Comparison of ENCODE assay signal across 15 mouse cellular contexts in genomic region chr1:59317397-59317796, GRCm38 (mm10).
DNase-seq lines count a peak whose midpoint lies in the region; ATAC-seq and TF ChIP-seq lines count a peak whose summit lies in the region.
"Had no signal": no experiment of that assay in that cellular context is flagged by ENCODE, and none has a peak within 500 bp of the region (broad histone marks: within the 10 kb centered on the region; RNA-seq: fewer than 3 reads in every experiment).

No protein-coding gene starts in this region.

- peak overlapping the region; percentile 43 for H3K27ac ChIP-seq in bone marrow macrophage, adult 2 months (ENCODE audit: insufficient read depth, low read depth, low read length)
- no peak overlapping the region for H3K27ac ChIP-seq in intestine, embryonic 15.5 days
- H3K27ac ChIP-seq in small intestine, adult 2 months (ENCODE audit: insufficient read depth, low read depth, low read length), result peak overlapping the region; percentile 57; the same call in 1 of the 2 replicates
- H3K27ac ChIP-seq: embryonic facial prominence, embryonic 15.5 days; heart, embryonic 13.5 days; hindbrain, embryonic 13.5 days had no signal

- no peaks in the 10 kb centered on the region for H3K9me3 ChIP-seq in intestine, embryonic 15.5 days
- H3K9me3 ChIP-seq: embryonic facial prominence, embryonic 15.5 days; forebrain, embryonic 10.5 days; heart, embryonic 13.5 days; hindbrain, embryonic 13.5 days had no signal

- no peak overlapping the region for H3K4me3 ChIP-seq in bone marrow macrophage, adult 2 months (ENCODE audit: insufficient read depth, low read length)
- no peak overlapping the region for H3K4me3 ChIP-seq in intestine, embryonic 15.5 days (replicated peaks)
- H3K4me3 ChIP-seq in small intestine, adult 2 months (ENCODE audit: low read depth, low read length), result no peak overlapping the region
- H3K4me3 ChIP-seq: embryonic facial prominence, embryonic 15.5 days; erythroblast, embryonic 14.5 days; forebrain, embryonic 10.5 days; heart, embryonic 13.5 days; hindbrain, embryonic 13.5 days had no signal

- H3K4me2 ChIP-seq in intestine, embryonic 15.5 days (replicated peaks), result no peak overlapping the region
- H3K4me2 ChIP-seq: heart, embryonic 13.5 days had no signal

- H3K36me3 ChIP-seq in intestine, embryonic 15.5 days, result no peaks in the 10 kb centered on the region
- H3K36me3 ChIP-seq in small intestine, adult 2 months (ENCODE audit: control insufficient read depth, insufficient read depth, low read length), result no peaks in the 10 kb centered on the region
- H3K36me3 ChIP-seq: embryonic facial prominence, embryonic 15.5 days; forebrain, embryonic 10.5 days; heart, embryonic 13.5 days; hindbrain, embryonic 13.5 days had no signal

- peak; percentile 36 for DNase-seq in kidney, adult 8-10 months
- no peak for DNase-seq in kidney, postnatal 14 days
- no peak for DNase-seq in left cerebral cortex, postnatal 10 days (ENCODE audit: extremely low spot score in 1 of 2, low spot score in 2 of 2)
- DNase-seq: adrenal gland, adult 2 months; adrenal gland, postnatal 25 days; gastrocnemius, postnatal 36 days; heart, postnatal 4 days had no signal

- no peak overlapping the region for H3K9ac ChIP-seq in intestine, embryonic 15.5 days
- H3K9ac ChIP-seq: embryonic facial prominence, embryonic 15.5 days; heart, embryonic 13.5 days; hindbrain, embryonic 13.5 days had no signal

- 70% methylated on average over 1 of the region's 1 CpGs for WGBS in intestine, embryonic 15.5 days
- 24% methylated on average over 1 of the region's 1 CpGs for WGBS in small intestine, adult 2 months

- H3K27me3 ChIP-seq in intestine, embryonic 15.5 days (replicated peaks), result no peaks in the 10 kb centered on the region
- H3K27me3 ChIP-seq in small intestine, adult 2 months (ENCODE audit: control insufficient read depth, insufficient read depth, low read length), result no peaks in the 10 kb centered on the region
- H3K27me3 ChIP-seq: embryonic facial prominence, embryonic 15.5 days had no signal

- no peak for TF ChIP-seq CTCF in bone marrow macrophage, adult 2 months (IDR thresholded peaks at IDR 0.05; ENCODE audit: low read depth, low read length)
- no peak for TF ChIP-seq CTCF in small intestine, adult 2 months (IDR thresholded peaks at IDR 0.05; ENCODE audit: extremely low read depth, insufficient read length, insufficient replicate concordance, low read depth, low read length)

- peak; percentile 80 for ATAC-seq in intestine, embryonic 15.5 days

- TF ChIP-seq POLR2A in bone marrow macrophage, adult 2 months (IDR thresholded peaks at IDR 0.05; ENCODE audit: borderline replicate concordance, low read depth, low read length), result no peak
- no peak; the same call in 1 of the 2 replicates for TF ChIP-seq POLR2A in small intestine, adult 2 months (IDR thresholded peaks at IDR 0.05; ENCODE audit: low read depth, low read length)

- peaks cover 33% of the 10 kb centered on the region for H3K4me1 ChIP-seq in bone marrow macrophage, adult 2 months (ENCODE audit: control insufficient read depth, insufficient read depth, low read length)
- peaks cover 19% of the 10 kb centered on the region for H3K4me1 ChIP-seq in intestine, embryonic 15.5 days (replicated peaks)
- H3K4me1 ChIP-seq in small intestine, adult 2 months (ENCODE audit: control insufficient read depth, insufficient read depth, insufficient read length, low read length), result peaks cover 23% of the 10 kb centered on the region

- intact Hi-C loops in left cerebral cortex, postnatal 10 days (cut with DNase I), result loop anchor here (2.0 to 10.0 kb wide), 3 partner anchors 155 to 305 kb away; no protein-coding TSS in a partner anchor

Comparison
In these comparisons a context has a peak if more than half of its experiments do, and no peak if none do; other contexts are left out.
1. DNase-seq: peak in kidney, adult 8-10 months (2 of 2); none in kidney, postnatal 14 days (single experiment) and left cerebral cortex, postnatal 10 days (0 of 2).